Mouse (Mus musculus): ENCODE measurements around the gene Hist1h4h. TPM values are rescaled to one million over a fixed set of nuclear protein-coding genes. Genes with fewer than 3 reads are reported as not detected.
"Not testable (repeated sequence)": the region's sequence is repeated elsewhere in the genome, so short reads cannot be mapped to it uniquely, and the experiment has no call there.

The Hist1h4h gene
- polyA plus RNA-seq, 1 experiment from 2014 or later = 9.0 TPM

- peak overlapping the region; percentile 98 for H3K27ac ChIP-seq
- H3K4me3 ChIP-seq (replicated peaks) = peak overlapping the region; percentile 50
- peak overlapping the region; percentile 72 for H3K9ac ChIP-seq (replicated peaks)
- H3K4me1 ChIP-seq (replicated peaks) = peaks cover 38% of the 10 kb centered on the region
- H3K9me3 ChIP-seq = no peaks in the 10 kb centered on the region
- no peaks in the 10 kb centered on the region for H3K27me3 ChIP-seq
- WGBS = 21% methylated on average over 7 of the region's 7 CpGs
- peak overlapping the region; percentile 69 for H3K4me2 ChIP-seq
- no peaks in the 10 kb centered on the region for H3K36me3 ChIP-seq
- ATAC-seq (ENCODE audit: insufficient number of reproducible peaks, insufficient read depth, low FRiP score, low TSS enrichment, low read depth) = no peak
Observed at GRCm38 (mm10) chr13:23536076-23536822, 5.4 kb downstream of the Hist1h4h start.

GRCm38 (mm10) chr13:23537006-23537710, 6.3 kb downstream of the Hist1h4h start:
- peak overlapping the region; percentile 69 for H3K4me2 ChIP-seq
- 86% methylated on average over 3 of the region's 3 CpGs for WGBS
- H3K36me3 ChIP-seq = no peaks in the 10 kb centered on the region
- no peak overlapping the region; the same call in 1 of the 2 replicates for H3K9ac ChIP-seq (replicated peaks)
- H3K4me1 ChIP-seq (replicated peaks) = peaks cover 36% of the 10 kb centered on the region
- peak overlapping the region; percentile 46 for H3K27ac ChIP-seq
- ATAC-seq (ENCODE audit: insufficient number of reproducible peaks, insufficient read depth, low FRiP score, low TSS enrichment, low read depth) = no peak
- no peaks in the 10 kb centered on the region for H3K27me3 ChIP-seq
- H3K4me3 ChIP-seq (replicated peaks) = peak overlapping the region; percentile 50
- H3K9me3 ChIP-seq = no peaks in the 10 kb centered on the region

GRCm38 (mm10) chr13:23538249-23538648, 7.4 kb downstream of the Hist1h4h start:
- Histone ChIP-seq H3K36me3 (no peaks in the 10 kb centered on the region), H3K27ac (peak overlapping the region; percentile 72), H3K4me1 (replicated peaks) (peaks cover 30% of the 10 kb centered on the region), H3K27me3 (no peaks in the 10 kb centered on the region), H3K4me2 (peak overlapping the region; percentile 31), H3K9ac (replicated peaks) (no peak overlapping the region; the same call in 1 of the 2 replicates), H3K9me3 (no peaks in the 10 kb centered on the region), H3K4me3 (replicated peaks) (no peak overlapping the region)
- ATAC-seq (ENCODE audit: insufficient number of reproducible peaks, insufficient read depth, low FRiP score, low TSS enrichment, low read depth) = no peak
- WGBS = 55% methylated on average over 5 of the region's 5 CpGs

GRCm38 (mm10) chr13:23539821-23540220, 9.0 kb downstream of the Hist1h4h start:
- not testable (repeated sequence) for ATAC-seq (ENCODE audit: insufficient number of reproducible peaks, insufficient read depth, low FRiP score, low TSS enrichment, low read depth); H3K27ac ChIP-seq; H3K9ac ChIP-seq (replicated peaks); H3K4me3 ChIP-seq (replicated peaks); H3K9me3 ChIP-seq; H3K27me3 ChIP-seq; H3K4me2 ChIP-seq; H3K36me3 ChIP-seq
- 60% methylated on average over 1 of the region's 1 CpGs for WGBS
- peaks cover 25% of the 10 kb centered on the region for H3K4me1 ChIP-seq (replicated peaks)

- no peak overlapping the region for H3K9ac ChIP-seq (replicated peaks)
- H3K4me3 ChIP-seq (replicated peaks) = no peak overlapping the region
- 79% methylated on average over 3 of the region's 3 CpGs for WGBS
- H3K4me2 ChIP-seq = peak overlapping the region; percentile 71
- no peaks in the 10 kb centered on the region for H3K27me3 ChIP-seq
- ATAC-seq (ENCODE audit: insufficient number of reproducible peaks, insufficient read depth, low FRiP score, low TSS enrichment, low read depth) = no peak
- H3K9me3 ChIP-seq = no peaks in the 10 kb centered on the region
- no peaks in the 10 kb centered on the region for H3K36me3 ChIP-seq
- no peak overlapping the region for H3K27ac ChIP-seq
- H3K4me1 ChIP-seq (replicated peaks) = peaks cover 21% of the 10 kb centered on the region
Observed at GRCm38 (mm10) chr13:23541497-23541896, 10.6 kb downstream of the Hist1h4h start.

- not testable (repeated sequence) for H3K9me3 ChIP-seq; H3K27me3 ChIP-seq; H3K36me3 ChIP-seq; ATAC-seq (ENCODE audit: insufficient number of reproducible peaks, insufficient read depth, low FRiP score, low TSS enrichment, low read depth)
- H3K4me2 ChIP-seq = peak overlapping the region; percentile 71
- peak overlapping the region; percentile 92 for H3K27ac ChIP-seq
- peaks cover 13% of the 10 kb centered on the region for H3K4me1 ChIP-seq (replicated peaks)
- H3K9ac ChIP-seq (replicated peaks) = peak overlapping the region; percentile 70
- peak overlapping the region; percentile 46 for H3K4me3 ChIP-seq (replicated peaks)
- 8% methylated on average over 3 of the region's 3 CpGs for WGBS
Observed at GRCm38 (mm10) chr13:23542225-23542980, 11.6 kb downstream of the Hist1h4h start.

- Histone ChIP-seq H3K9ac (replicated peaks) (peak within 1 kb of the TSS; percentile 70), H3K4me2 (peak within 1 kb of the TSS; percentile 71), H3K27ac (peak within 1 kb of the TSS; percentile 94), H3K4me3 (replicated peaks) (peak within 1 kb of the TSS; percentile 46)
- under 1% methylated on average over 41 of the region's 42 CpGs for WGBS
- H3K36me3 ChIP-seq; H3K27me3 ChIP-seq; H3K9me3 ChIP-seq; H3K4me1 ChIP-seq (replicated peaks): not testable (repeated sequence)
- ATAC-seq (ENCODE audit: insufficient number of reproducible peaks, insufficient read depth, low FRiP score, low TSS enrichment, low read depth) = peak; percentile 95
Observed at GRCm38 (mm10) chr13:23542999-23543607, 12.3 kb downstream of the Hist1h4h start, which contains the start of gene Hist1h2bh. Gene Hist1h2bh, minus strand, starts transcription at chr13:23543392.

GRCm38 (mm10) chr13:23543965-23544786, 13.3 kb downstream of the Hist1h4h start, which contains the start of gene Hist1h3f:
Gene Hist1h3f, plus strand, starts transcription at chr13:23544052.
- Histone ChIP-seq H3K4me2 (peak within 1 kb of the TSS; percentile 71), H3K9me3 (no peaks in the 10 kb centered on the region), H3K9ac (replicated peaks) (peak within 1 kb of the TSS; percentile 70), H3K4me1 (replicated peaks) (0 out of 2 replicates have a peak, but pooled peaks cover 5% of the 10 kb centered on the region), H3K4me3 (replicated peaks) (peak within 1 kb of the TSS; percentile 46), H3K27ac (peak within 1 kb of the TSS; percentile 94), H3K27me3 (no peaks in the 10 kb centered on the region), H3K36me3 (no peaks in the 10 kb centered on the region)
- WGBS = under 1% methylated on average over 33 of the region's 45 CpGs
- peak; percentile 88 for ATAC-seq (ENCODE audit: insufficient number of reproducible peaks, insufficient read depth, low FRiP score, low TSS enrichment, low read depth)

- WGBS = 0% methylated on average over 11 of the region's 14 CpGs
- peak overlapping the region; percentile 65 for H3K9ac ChIP-seq (replicated peaks)
- H3K4me3 ChIP-seq (replicated peaks) = peak overlapping the region; percentile 45
- peak overlapping the region; percentile 94 for H3K27ac ChIP-seq
- not testable (repeated sequence) for H3K36me3 ChIP-seq; ATAC-seq (ENCODE audit: insufficient number of reproducible peaks, insufficient read depth, low FRiP score, low TSS enrichment, low read depth); H3K4me1 ChIP-seq (replicated peaks); H3K27me3 ChIP-seq; H3K9me3 ChIP-seq
- H3K4me2 ChIP-seq = peak overlapping the region; percentile 71
Observed at GRCm38 (mm10) chr13:23544787-23545120, 13.9 kb downstream of the Hist1h4h start.

GRCm38 (mm10) chr13:23546694-23547093, 15.8 kb downstream of the Hist1h4h start:
- Histone ChIP-seq H3K27ac (peak overlapping the region; percentile 73), H3K4me1 (replicated peaks) (peaks cover 10% of the 10 kb centered on the region; the same call in 1 of the 2 replicates), H3K9me3 (no peaks in the 10 kb centered on the region), H3K4me2 (no peak overlapping the region), H3K27me3 (no peaks in the 10 kb centered on the region), H3K36me3 (no peaks in the 10 kb centered on the region), H3K9ac (replicated peaks) (no peak overlapping the region), H3K4me3 (replicated peaks) (no peak overlapping the region)
- no peak for ATAC-seq (ENCODE audit: insufficient number of reproducible peaks, insufficient read depth, low FRiP score, low TSS enrichment, low read depth)
- WGBS = 81% methylated on average over 5 of the region's 5 CpGs
